Mouse (Mus musculus) kidney, adult 2 months (tissue): ENCODE data around the gene Phex. TPM values are rescaled to one million over a fixed set of nuclear protein-coding genes. Genes with fewer than 3 reads are reported as not detected.

Source experiments
- DNase-seq: peaks from one replicate; pipeline ENCODE4 v3.0.0; 2021
- H3K27ac ChIP-seq: fragments of 200-500 bp; 2 replicates; pipeline ENCODE4 v1.5.1; 2012; ENCODE audit warnings: low read depth, low read length, control low read depth, inconsistent platforms; ENCODE audit not compliant: insufficient read depth
- H3K27me3 ChIP-seq: fragments of 200-500 bp; replicated peaks from 2 replicates; pipeline ENCODE4 v1.6.1; 2012; ENCODE audit warnings: mild to moderate bottlenecking, moderate library complexity, low read length, inconsistent platforms; ENCODE audit not compliant: control insufficient read depth, insufficient read depth
- H3K36me3 ChIP-seq: fragments of 200-500 bp; 2 replicates; pipeline ENCODE4 v1.6.1; 2012; ENCODE audit warnings: mild to moderate bottlenecking, moderate library complexity, low read length, inconsistent platforms; ENCODE audit not compliant: control insufficient read depth, insufficient read depth
- H3K4me1 ChIP-seq: fragments of 200-500 bp; 2 replicates; pipeline ENCODE4 v1.6.1; 2011; ENCODE audit warnings: low read length; ENCODE audit not compliant: control insufficient read depth, insufficient read depth
- H3K4me3 ChIP-seq: fragments of 200-500 bp; 2 replicates; pipeline ENCODE4 v1.5.1; 2011; ENCODE audit warnings: mild to moderate bottlenecking, low read depth, low read length, control low read depth; ENCODE audit not compliant: insufficient read depth
- CTCF ChIP-seq: fragments of 200-500 bp; conservative IDR thresholded peaks from 2 replicates; pipeline ENCODE4 v1.5.1; 2011; ENCODE audit warnings: low read depth, mild to moderate bottlenecking, control low read depth, low read length, moderate library complexity, mixed read lengths; ENCODE audit not compliant: insufficient read depth, insufficient read length
- POLR2A ChIP-seq: fragments of 200-500 bp; IDR thresholded peaks from one replicate; pipeline ENCODE4 v1.6.1; 2011; ENCODE audit warnings: low read depth, low read length, control low read depth
- WGBS: fragments of 180-500 bp; shearing (Covaris S2); methylation state at CpG from one replicate; pipeline ENCODE4 v1.1.7; 2018; 5-methylcytosine and 5-hydroxymethylcytosine counted together
- polyA plus RNA-seq: library from polyadenylated mRNA; depleted of rRNA; stranded (reverse); fragments of >200 nt; gene quantifications from 2 replicates; pipeline ENCODE4 v1.2.3, GENCODE M21; 2012

Gene Phex
- polyA plus RNA-seq, 1 experiment, result not detected

GRCm38 (mm10) chrX:157310331-157310730 is 104.8 kb downstream of the Phex start:
- Histone ChIP-seq H3K27me3 (no peaks in the 10 kb centered on the region), H3K4me3 (no peak overlapping the region), H3K4me1 (no peaks in the 10 kb centered on the region), H3K27ac (no peak overlapping the region), H3K36me3 (no peaks in the 10 kb centered on the region)
- no peak for DNase-seq
- 66% methylated on average over 3 of the region's 3 CpGs for WGBS
- TF ChIP-seq CTCF (no peak), POLR2A (no peak)

DNA sequence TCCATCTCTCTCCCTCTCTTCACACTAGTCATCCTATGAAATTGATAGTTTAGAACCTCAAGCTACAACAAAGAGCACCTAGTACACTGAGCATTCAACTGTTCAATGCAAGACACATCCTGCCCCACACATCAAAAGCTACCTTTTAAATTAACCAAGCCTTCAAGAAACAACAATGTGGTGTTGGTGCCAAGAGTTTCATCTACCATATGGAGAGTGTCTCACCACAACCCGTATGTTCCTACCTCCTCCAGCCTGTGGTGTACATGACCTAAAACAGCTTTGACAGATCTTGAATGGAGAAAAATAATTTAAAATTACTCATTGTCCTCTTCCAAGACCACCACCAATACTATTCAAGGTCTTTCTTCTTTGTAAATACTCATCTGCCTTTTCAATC is 106.9 kb downstream of the Phex start:
- TF ChIP-seq CTCF (no peak), POLR2A (no peak)
- WGBS, result 62% methylated on average over 1 of the region's 1 CpGs
- no peaks in the 10 kb centered on the region for H3K27me3 ChIP-seq

DNA sequence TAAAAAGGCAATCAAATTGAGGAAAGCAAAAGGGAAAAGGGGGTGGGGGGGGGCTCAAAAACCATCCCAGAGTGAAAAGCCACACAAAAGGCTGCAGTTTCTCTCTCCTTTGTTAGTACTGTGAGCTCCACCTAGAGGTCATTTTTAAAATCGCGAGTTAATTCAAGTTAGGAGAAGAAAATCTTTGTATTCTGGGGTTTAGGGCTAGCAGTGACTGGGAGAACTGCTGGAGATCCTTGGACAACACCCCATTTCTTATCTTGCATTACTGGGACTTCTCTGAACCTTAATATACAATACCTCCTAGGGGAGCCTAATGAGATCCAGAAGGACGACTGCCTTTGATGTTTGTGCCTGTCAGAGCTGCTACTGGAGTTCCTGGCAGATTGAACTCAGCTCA is 107.7 kb downstream of the Phex start:
- Histone ChIP-seq H3K4me3 (no peak overlapping the region), H3K36me3 (no peaks in the 10 kb centered on the region), H3K27ac (no peak overlapping the region), H3K4me1 (no peaks in the 10 kb centered on the region), H3K27me3 (no peaks in the 10 kb centered on the region)
- WGBS, result 6% methylated on average over 3 of the region's 3 CpGs
- 0 out of 2 replicates have a peak, but pooled peaks have one; percentile 10 for TF ChIP-seq CTCF
- TF ChIP-seq POLR2A, result no peak
- peak; percentile 36 for DNase-seq

More for the DNA sequence above, 106.9 kb downstream of the Phex start:
- no peaks in the 10 kb centered on the region for H3K36me3 ChIP-seq
- no peak for DNase-seq
- H3K4me3 ChIP-seq, result no peak overlapping the region
- H3K4me1 ChIP-seq, result no peaks in the 10 kb centered on the region
- H3K27ac ChIP-seq, result no peak overlapping the region

DNA sequence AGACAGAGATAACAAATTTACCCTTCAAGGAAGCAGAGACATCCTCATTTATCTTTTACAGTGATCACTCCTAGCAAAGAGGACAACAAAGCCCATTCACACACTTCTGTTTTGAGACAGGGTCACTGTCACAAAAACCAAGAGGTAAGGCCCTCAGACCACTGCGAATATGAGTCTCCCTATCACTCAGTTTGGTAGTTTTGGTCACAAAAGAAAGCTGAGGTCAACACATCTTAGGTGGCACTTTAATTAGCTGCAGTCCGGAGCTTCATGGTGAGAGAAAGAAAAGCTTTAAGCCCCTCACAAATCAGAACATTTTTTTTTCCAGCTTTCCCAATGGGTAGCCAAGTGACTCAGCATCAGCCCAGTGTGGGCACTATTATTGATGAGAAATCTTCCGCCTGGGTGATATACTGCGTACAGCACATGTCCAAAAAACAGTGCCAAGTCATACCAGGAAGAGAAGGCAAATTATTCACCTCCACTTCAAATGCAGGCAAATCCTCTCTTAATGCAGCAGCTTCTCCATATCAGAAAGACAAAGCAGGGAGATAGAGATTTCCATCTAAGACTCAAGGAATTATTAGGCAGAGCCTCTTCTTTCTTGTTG is 108.2 kb downstream of the Phex start:
- Histone ChIP-seq H3K27me3 (no peaks in the 10 kb centered on the region), H3K36me3 (no peaks in the 10 kb centered on the region), H3K27ac (no peak overlapping the region), H3K4me3 (no peak overlapping the region), H3K4me1 (no peaks in the 10 kb centered on the region)
- no peak for DNase-seq
- TF ChIP-seq CTCF (no peak), POLR2A (no peak)
- WGBS, result 42% methylated on average over 4 of the region's 4 CpGs

DNA sequence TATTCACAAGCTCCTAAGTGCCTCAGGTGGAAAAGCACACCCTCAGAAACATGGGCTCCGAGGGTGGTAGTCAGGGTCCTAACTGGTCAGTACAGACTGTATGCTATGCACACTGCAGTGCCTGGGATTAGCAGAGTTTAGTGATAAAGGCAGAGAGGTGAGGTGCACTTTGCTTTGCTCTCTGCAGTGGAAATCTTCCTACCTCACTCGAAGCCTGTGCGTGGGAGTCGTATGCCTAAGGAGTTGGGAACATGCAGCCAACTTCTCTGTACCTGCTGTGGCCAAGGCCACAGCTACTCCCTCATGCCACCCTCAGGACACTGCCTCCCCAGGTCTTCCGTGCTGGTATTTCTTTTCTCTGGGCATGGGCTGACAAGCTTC is 109.3 kb downstream of the Phex start:
- DNase-seq, result no peak
- H3K27ac ChIP-seq, result no peak overlapping the region
- no peak overlapping the region for H3K4me3 ChIP-seq
- H3K4me1 ChIP-seq, result no peaks in the 10 kb centered on the region
- H3K27me3 ChIP-seq, result no peaks in the 10 kb centered on the region
- no peaks in the 10 kb centered on the region for H3K36me3 ChIP-seq
- TF ChIP-seq POLR2A, result no peak
- no peak for TF ChIP-seq CTCF
- WGBS, result 66% methylated on average over 5 of the region's 5 CpGs

GRCm38 (mm10) chrX:157305193-157305851 is 109.8 kb downstream of the Phex start:
- H3K4me3 ChIP-seq, result no peak overlapping the region
- WGBS, result 28% methylated on average over 6 of the region's 6 CpGs

GRCm38 (mm10) chrX:157292411-157292810 is 122.7 kb downstream of the Phex start:
- TF ChIP-seq CTCF, result no peak
- TF ChIP-seq POLR2A, result no peak
- no peak overlapping the region for H3K27ac ChIP-seq
- peak; percentile 12 for DNase-seq
- H3K27me3 ChIP-seq, result no peaks in the 10 kb centered on the region
- H3K4me1 ChIP-seq, result no peaks in the 10 kb centered on the region
- H3K4me3 ChIP-seq, result no peak overlapping the region
- H3K36me3 ChIP-seq, result no peaks in the 10 kb centered on the region

More at GRCm38 (mm10) chrX:157305193-157305851, 109.8 kb downstream of the Phex start:
- no peaks in the 10 kb centered on the region for H3K4me1 ChIP-seq
- H3K36me3 ChIP-seq, result no peaks in the 10 kb centered on the region
- H3K27me3 ChIP-seq, result no peaks in the 10 kb centered on the region
- TF ChIP-seq CTCF (no peak), POLR2A (no peak)
- H3K27ac ChIP-seq, result no peak overlapping the region
- no peak for DNase-seq
